Mouse (Mus musculus): ENCODE measurements around the gene Trim26.

Trim26 gene

DNA sequence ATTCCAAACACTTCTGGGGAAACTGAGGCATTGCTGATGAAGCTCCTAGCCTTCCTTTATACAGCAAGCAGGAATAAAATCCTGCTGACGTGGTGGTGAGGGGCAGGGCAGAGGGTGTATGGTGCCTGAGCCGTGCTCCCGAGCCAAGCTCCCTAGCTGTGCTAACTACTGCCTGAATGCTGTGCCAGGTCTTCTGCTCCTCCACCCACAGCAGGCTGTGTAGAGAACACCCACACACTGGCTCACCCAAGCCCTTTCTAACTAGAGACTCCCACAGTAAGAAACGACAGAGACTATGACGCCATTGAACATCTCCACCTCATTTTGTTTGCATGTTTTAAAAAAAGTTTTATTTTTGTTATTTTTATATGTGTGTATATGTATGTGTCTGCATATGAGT, 63.1 kb downstream of the Trim26 start:
- DNase-seq (ENCODE audit: low spot score), result no peak

DNA sequence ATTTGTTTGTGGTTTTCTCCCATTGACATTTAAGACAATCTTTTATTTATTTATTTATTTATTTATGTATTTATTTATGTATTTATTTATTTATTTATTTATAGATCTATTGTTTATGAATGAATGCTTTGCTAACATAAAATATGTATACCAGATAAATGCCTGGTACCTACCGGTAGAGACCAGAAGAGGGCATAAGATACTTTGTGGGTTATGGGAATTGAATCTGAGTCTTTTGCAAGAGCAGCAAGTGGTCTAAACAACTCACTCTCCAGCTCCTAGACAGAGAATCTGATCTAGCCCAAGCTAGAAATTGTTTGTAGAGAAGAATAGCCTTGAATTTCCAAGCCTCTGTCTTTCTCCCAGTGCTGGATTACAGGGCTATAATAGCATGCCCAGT, 63.8 kb downstream of the Trim26 start:
- no peak for DNase-seq (ENCODE audit: low spot score)

DNA sequence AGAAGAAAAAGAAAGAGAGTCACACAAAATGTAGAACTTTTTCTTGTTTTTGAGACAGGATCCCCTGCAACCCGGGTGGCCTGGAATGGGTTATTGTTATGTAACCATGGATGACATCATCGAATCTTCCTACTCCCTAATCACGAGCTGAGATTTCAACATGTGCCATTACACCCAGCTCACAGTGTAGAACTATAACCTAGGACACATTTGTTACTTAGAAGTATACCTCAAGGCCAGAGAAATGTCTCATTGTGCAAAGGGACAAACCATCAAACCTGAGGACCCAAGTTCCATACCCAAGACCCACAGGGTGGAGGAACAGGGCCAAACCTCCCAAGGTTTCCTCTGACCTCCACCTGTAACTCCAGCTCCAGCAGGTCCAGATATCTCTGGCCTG, 66.7 kb downstream of the Trim26 start:
- DNase-seq (ENCODE audit: low spot score), result no peak

DNA sequence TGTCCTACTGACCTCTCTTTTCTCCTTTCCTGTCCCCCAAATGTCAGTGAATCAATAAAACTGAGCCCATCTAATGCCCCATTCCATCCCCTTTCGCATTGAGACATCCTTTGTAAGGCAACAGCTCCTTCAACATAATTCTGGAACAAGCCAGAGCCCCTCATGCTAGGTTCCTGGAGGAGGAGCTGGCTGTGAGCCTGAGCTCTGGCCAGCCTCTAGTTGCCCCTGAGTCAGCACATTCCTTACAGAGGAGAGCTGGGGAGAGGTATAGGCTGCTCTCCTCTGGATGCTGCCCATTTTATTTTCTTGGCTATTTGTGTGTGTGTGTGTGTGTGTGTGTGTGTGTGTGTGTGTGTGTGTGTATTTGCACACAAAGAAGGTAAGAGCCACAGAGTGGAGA, 71.3 kb downstream of the Trim26 start:
- no peak for DNase-seq (ENCODE audit: low spot score)
